Mouse (Mus musculus): ENCODE results near the gene Psmd1.

Gene Psmd1

DNA sequence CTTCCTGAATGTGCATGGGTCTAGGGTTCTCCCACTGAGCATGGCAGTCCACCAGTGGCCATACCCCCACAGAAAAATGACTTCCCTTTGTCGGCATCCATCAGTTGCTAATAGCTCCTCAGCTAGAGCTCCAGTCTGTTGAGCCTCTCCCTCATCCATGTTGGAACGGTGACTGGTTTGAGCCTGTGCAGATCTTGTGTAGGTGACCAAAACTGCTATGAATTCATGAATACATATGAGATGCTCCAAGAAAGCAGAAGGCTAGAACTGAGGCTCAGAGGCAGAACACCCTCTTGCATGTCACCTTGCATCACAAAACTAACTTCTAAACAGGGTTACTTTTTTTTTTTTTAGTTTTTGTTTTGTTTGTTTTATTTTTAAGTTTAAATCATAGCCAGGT is 12.4 kb downstream of the Psmd1 start:
- no peak for DNase-seq

DNA sequence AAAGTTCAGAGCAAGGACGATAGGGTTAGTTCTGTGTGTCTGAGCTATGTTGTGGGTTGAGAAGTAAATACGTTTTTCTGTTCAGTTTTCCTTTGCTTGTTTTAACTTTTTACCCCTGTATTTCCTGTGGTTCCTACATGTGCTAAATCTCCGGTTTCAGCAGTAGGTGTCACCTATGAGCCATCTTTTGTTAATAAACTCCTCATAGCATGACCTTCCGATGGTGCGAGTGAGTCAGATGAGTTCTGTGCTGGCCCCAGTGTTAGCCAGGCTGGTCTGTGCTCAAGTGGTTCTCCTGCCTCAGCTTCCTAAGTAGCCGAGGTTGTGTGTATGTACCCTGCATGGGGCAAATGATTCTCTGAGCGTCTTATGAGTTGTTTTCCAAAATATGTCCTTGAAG is 30.2 kb downstream of the Psmd1 start:
- DNase-seq: no peak

DNA sequence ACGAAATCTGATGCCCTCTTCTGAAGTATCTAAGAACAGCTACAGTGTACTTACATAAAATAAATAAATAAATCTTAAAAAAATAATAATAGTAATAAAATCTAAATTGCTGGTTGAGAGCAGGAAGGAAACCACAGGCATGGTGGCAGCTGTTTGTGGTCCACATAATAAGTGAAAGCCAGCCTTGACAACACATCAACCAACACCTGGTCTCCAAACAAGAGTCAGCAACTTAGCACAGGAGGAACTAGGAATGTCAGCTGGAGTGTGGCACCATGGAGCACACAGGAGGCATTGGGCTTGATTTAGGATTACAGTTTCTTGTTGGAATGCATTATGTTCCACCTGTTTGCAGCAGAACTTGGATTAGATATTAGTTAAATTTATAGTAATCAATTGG is 40.9 kb downstream of the Psmd1 start:
- DNase-seq: no peak

DNA sequence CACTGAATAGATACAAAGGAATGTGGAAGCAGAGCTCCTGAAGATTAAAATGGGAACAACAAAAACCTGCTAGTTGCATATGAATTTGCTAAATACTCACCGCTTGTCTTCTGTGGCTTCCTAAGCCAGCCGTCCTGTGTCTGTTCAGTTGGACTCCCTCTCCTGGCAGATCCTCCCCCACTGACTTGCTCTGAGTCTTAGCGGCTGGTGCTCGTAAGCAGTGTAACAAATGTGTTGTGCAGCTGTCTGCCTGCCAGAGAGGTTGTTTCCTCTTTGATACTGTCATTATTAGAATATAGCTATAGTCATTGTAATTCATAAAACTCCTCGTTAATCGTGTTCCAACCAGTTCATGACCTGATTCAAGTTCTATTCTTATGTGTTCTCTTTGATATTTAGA is 47.6 kb downstream of the Psmd1 start, which contains the start of gene Htr2b:
TSS of gene Htr2b (minus strand) at position 192 of the 400 bp plus-strand sequence.
- DNase-seq: no peak

DNA sequence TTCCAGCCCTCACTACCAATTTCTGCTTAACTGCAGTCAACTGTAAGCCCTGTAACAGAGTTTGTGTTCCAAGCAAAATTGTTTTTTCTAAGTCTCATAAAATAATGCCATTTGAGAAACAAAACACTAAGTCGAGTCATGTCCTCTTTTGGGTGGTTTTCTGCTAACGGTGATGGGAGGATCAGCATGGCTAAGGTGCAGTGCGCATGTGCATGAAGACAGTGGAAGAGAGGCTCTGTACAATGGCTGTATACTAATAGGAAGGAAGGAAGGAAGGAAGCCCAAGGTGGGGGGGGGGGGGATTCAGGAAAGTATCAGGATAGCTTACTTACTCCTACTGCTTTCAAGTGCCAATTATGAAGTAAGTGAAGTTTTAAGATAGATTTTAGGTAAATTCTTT is 50.0 kb downstream of the Psmd1 start:
- no peak for DNase-seq

DNA sequence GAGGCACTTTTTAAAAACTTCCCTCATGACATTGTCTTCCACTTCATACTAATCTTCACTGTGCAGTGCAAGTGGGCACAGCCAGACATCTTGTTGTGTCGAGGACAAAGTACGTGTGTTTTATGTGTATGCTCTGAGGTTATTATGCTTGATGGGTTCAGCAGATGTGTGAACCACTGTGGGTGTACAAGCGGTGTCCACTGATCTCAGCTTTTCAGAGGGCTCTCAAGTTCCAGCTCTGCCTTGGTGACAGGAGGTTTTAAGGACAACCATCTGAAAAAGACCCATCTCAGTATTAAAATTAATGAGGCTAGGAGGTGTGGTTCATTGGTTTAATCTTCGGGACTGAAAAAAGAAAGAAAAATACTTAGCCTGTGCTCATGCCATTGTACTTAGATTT is 55.4 kb downstream of the Psmd1 start:
- no peak for DNase-seq

DNA sequence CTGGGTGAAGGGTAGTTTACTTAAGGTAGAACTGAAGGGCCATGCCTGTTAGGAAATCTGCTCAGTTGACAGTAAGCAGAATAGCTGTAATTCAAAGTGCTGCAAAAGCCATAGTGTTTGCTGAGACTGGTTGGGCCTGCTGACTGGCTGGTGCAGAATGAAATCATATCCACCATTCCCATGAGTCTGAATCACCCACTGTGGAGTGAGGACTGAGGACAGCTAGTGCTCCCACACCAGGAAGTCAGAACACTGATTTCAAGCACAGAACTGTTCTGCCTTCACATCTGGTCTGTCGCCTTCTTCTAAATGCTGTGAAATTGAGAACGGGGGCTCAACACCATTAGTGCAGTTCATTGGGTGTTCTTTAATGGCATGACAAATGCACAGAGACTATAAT is 61.8 kb downstream of the Psmd1 start:
- no peak for DNase-seq

DNA sequence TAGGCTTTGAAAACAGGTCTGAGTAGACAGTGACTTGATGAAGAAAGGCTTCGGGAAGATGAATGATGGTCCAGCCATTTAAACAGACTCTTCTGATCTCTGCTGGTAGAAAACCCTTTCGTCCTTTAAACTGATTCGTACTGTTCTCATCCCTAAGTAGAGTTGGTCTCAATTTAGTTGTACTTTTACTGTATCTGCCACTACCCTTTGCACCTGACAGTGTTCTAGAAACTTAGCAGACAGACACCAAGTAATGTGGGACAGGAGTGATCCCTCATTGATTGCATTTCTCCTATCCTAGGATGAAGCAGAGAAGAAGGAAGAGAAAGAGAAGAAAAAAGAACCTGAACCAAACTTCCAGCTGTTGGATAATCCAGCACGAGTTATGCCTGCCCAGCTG is 69.2 kb downstream of the Psmd1 start, which contains the start of gene Gm21972:
TSS of gene Gm21972 (plus strand) at position 301 of the 400 bp plus-strand sequence.
- DNase-seq: no peak

DNA sequence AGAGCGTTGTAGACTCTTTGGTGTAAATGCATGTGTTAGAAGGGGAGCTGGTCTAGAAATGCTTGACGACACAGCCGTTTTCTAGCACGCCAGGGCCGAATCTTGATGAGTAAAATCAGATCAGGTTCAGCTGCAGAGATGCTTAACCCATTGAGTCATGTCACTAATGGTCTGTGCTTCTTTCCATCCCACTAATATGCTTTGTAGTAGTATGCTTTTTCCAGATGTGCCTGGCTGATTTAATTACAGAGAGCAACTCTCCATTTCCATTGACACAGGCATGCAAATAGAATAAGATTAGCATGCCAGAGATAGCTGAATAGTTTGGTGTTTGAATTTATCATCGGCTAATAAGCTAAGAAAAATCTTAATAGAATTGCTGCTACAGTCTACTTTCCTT is 71.1 kb downstream of the Psmd1 start:
- DNase-seq: no peak

DNA sequence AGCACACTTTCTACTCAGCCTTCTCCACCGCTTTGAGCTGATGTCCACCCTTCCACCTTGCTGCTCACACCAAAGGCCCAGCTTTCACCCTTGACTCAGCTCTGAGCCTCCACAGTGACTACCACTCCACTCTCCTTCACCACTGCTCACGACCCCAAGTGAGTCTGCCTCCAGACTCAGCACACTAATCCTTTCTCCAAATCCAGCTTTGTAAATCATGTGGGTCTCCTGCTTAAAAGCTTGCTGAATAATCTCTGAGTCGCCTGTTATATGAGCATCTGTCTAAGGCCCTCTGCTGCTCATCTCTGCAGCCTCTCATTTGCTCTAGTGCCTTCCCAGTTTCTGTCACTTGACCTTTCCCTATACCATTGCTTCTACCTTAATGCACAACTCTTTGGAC is 76.9 kb downstream of the Psmd1 start:
- DNase-seq: no peak

DNA sequence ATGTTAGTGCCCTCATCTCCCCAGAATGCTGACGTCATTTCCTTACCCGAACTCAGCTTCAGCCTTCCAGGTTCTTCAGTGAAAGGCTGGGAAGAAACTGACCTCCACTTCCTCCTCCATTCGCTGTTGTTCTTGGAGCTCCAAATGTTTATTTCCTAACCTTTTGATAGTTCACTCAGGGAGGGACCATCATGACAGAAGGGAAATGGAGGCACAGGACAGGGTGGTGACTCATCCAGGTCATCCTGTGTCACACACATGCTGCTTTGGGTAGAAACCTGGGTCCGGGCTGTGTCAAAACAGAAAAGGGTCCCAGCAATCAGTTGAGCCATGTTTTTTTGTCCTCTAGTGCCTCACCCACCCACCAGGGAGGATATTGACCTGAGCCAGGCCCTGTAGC is 79.0 kb downstream of the Psmd1 start:
- no peak for DNase-seq

DNA sequence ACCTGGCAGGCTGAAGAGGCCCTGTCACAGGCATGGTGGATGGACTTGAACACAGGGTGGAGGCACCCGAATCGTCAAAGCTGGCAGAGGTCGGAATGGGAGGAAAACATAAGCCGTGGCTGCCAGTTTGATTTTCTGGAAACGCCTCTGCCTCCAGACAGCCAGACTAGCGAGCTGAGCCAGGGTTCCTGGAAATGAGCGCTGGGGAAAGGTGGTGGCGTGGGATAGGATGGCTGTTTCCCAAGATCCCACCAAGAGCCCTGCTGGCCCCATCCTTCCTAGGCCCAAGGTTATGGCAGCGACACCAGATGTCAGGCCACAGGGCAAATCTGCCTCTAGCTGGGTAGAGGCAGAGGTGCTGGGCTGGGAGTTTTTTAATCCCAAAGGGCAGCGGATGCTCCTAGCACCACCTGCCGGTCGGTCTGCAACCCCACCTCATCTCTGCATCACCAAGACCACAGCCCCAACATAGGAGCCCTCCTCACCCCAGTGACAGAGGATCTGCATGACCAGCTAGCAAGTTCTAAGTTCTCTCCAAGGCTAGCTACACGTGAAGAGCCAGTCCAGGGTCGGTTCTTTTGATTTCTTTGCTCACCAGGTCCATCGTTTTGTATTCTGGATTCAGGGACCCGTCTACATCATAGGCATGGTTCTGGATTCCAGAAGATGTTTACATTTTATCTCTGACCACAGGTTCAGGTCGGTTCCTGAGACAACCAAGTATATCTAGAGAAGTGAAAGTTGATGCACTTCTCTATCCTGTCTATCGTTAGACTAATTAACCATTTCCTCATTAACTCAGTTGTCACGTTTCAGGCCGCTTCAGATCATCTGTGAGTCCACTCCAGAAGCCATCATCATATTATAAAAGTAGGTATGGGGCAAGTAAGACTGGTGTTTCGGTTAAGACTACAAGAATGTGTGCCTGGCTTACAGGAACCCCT is 80.1 kb downstream of the Psmd1 start:
- peak; percentile 23 for DNase-seq

DNA sequence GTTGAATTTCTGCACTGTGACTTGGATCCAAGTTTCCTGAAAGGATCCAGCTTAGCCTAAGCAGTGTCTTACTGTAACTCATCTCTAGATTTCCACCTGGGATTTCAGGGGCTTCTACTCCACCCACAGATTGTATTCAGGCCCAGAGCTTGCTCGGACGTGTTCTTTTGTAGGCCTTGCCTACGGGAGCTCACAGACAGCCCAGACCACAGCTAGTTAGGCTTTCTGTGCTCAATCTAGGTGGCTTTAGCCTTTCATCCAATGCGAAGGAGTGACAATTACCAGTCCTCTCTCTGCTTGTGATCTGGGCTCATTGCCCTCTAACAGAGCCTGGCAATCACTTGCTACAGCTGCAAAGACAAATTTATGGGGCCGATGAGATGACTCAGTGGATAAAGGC is 82.1 kb downstream of the Psmd1 start:
- no peak for DNase-seq

DNA sequence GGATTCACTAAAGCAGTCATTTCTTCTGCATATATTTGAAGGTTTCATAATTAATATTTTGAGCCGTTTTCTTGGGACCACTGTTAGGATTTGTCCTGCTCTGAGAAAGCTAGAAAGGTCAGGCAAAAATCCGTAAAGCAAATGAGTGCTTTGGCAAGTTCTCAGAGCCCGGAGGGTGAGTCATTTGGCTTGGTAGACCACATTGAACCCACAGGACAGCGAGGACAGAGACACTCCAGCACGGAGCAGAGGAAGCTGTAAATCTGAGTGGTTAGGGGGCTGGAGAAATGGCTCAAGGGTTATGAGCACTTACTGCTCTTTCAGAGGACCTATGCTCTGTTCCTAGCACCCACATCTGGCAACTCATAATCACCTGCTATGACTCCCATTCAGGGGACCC is 83.4 kb downstream of the Psmd1 start:
- no peak for DNase-seq

DNA sequence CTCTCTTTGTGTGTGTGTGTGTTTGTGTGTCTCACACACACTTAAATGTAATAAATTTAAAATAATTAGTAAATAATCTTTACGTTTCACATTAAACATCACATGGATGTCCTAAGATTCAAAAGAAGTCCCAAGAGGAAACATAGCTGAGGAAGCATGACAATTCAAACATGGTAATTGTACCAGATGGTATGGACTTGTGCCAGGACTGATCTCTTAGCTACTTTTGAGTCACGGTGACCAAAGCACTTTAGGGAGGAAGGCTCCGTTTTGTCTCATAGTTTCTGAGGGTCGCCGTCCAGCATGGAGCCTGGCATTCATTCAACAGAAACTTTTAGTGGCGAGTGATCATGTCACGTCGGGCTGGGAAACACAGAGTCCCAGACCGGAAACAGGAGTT is 84.0 kb downstream of the Psmd1 start:
- DNase-seq: no peak

DNA sequence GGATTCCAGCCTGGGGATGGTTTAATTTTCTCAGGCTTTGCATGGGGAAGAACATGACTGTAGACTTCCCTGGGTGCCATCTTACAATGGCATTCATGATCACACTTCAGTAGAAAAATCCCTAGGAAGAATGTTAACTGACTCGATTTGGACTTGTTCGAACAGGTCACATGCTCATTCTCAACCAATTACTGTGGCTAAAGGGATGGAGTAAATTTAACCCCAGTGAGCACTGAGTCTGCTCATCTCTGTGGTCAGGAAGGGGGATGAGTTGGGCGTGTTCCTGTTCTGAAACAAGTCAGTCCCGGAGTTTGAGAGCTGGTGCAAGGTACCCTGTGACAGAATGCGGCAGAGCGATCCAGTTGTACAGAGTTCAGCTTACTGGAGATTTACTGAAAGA is 86.7 kb downstream of the Psmd1 start:
- DNase-seq: no peak

DNA sequence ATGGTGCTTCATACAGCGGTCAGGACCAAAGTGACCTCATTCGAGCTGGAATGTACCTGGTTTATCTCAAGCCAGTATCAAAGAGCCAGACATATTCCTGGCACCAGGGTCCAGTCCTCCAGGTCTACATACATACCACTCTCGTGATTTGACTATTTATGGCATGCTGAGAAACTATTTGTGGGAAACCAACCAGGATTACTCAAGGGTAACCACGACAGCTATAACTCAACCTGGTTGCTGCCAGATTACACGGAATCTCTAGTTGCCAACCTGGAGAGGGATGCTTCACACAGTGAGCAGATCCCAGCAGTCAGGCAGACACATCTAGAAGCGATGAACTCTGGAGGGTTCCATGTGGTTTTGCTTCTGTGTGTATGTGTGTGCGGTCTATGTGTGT is 87.2 kb downstream of the Psmd1 start:
- DNase-seq: no peak

DNA sequence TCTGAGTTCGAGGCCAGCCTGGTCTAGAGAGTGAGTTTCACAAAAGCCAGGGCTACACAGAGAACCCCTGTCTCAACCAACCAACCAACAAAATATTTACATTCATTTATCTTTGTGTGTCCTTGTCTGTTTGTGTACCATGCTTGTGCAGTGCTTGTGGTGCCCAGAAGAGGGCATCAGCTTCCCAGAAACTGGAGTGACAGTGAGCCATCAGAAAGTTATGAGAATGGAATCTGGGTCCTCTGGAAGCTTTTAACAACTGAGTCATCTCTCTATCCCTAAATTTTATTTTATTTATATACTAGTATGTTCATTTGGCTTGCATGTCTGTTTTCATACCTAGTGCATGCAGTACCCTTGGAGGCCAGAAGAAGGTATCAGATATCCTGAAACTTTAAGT is 88.4 kb downstream of the Psmd1 start:
- DNase-seq: peak; percentile 47

DNA sequence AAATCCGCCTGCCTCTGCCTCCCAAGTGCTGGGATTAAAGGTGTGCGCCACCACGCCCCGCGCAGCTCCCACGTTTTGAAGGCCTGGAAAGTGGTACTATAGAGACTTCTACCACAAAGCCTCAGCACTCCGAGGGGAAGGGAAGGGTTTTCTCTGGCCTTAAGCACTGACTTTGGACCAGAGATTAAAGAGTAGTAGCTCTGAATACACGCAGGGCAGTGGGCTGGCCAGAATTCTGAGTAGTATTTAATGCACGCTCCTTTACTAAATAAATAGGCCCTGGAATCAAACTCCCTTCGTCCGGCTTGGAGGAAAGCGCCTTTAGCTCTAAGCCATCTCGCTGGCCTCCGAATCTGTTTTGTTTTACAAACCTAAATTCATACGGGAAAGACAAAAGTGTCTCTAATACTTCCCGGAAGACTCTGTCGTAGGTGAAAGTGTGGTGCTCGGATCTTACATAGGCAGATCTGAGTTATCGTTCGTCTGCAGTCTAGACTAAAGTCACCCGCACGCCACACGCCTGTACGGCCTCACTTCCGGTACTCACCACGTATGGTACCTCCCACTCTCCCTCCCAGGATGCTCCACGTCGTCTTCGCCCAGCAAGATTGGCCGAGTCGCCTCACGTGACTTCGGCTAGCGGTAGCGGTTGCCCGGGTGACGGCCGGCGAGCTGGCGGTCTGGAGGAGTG is 90.1 kb downstream of the Psmd1 start, which contains the start of gene Armc9:
TSS of gene Armc9 (plus strand) at position 648 of the 691 bp plus-strand sequence.
- peak; percentile 94 for DNase-seq

DNA sequence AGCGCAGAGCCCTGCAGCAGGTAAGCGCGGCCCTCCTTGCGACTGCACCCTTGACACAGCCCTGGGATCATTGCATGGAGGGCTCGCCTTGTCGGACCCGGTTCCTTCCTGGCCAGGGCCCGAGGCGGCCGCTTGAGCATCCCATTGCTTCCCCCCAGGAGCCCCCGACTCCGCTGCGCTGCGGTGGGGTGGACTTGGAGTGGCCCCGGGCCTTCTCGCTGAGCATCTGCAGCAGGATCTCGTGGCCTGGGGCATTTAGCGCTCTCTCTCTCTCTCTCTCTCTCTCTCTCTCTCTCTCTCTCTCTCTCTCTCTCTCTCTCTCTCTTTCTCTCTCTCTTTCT is 90.6 kb downstream of the Psmd1 start:
- no peak for DNase-seq

DNA sequence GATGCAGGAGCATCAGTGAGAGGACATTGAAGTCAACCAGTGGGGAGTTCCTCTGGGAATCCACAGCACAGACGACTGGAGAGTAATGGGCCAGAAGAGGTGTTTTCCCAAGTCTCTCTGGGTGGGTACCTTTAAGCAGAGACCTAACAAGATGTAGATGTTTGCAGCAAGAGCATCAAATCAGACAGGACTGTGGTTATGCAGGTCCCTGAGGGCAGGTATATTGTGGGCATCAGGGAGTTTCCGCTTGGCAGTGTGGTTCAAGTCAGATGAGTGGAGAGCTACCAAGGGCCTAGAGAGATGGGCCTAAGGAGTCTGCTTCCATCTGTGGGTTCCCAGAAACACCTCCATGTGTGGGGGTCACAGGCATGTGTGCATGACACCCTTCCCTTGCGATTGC is 91.9 kb downstream of the Psmd1 start:
- no peak for DNase-seq

DNA sequence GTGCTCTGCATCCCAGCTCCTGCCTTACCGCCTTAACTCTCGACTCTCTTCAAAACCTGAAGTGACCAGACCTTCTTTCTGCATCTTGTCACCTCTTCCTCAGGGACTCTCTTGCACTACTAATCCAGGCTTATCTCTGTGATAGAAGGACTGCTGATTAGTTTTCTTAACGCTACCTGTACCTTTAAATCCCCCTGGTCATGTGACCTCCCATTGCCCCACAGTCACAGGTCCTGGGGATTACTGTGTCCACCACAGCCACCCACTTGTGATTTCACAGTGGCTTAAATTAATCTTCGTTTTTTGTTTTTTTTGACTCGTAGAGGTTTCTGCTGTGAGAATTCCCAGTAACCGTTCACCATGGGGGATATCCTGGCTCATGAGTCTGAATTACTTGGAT is 92.4 kb downstream of the Psmd1 start:
- no peak for DNase-seq

DNA sequence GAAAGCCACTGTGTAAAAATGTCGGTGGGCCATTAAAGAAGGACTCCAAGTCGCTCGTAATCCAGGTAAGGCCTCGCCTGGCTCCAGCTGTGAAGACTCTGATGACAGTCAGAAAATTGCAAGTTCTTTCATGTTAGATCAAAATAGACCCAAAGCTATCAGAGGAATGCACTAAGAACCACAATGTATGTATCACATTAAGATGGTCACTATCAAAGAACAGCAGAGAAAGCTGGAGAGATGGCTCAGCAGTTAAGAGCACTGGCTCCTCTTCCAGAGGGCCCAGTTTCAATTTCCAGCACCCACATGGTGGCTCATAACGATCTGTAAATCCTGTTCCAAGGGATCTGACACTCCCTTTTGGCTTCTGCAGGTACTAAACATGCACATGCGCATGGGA is 95.9 kb downstream of the Psmd1 start:
- DNase-seq: no peak

DNA sequence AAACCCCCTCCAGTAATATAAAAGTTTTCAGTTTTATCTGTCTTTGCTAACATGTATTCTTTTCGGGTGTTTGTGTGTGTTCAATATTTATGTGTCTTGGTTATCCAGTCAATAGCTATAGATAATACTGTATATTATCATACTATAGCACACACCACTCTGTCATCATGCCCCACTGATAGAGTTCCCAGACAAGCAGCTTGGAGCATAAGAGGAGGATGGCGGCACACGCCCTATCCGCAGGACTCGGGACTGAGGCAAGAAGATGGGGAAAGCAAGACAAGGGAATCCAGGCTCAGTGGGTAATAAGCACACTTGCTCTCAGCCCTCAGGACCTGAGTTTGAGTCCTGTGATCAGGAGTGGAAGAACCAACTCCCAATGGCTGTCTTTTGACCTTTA is 96.3 kb downstream of the Psmd1 start:
- DNase-seq: no peak
